Mouse (Mus musculus) midbrain, embryonic 15.5 days (tissue): ENCODE data around the gene Mapk8ip1. TPM values are rescaled to one million over a fixed set of nuclear protein-coding genes. Genes with fewer than 3 reads are reported as not detected.
A peak's percentile ranks its signal among the peaks of the same experiment; 100 is the strongest.

ENCODE experiments used
- ATAC-seq: fragments of 200-750 bp; cut with Nextera tagmentation; replicated peaks from 2 replicates; pipeline ENCODE4 v1.8.0; 2017; ENCODE audit warnings: moderate TSS enrichment
- H3K27ac ChIP-seq: fragments of 300-500 bp; sonication (generic); 2 replicates; pipeline ENCODE4 v1.5.1; 2015; ENCODE audit warnings: mild to moderate bottlenecking, inconsistent platforms
- H3K27me3 ChIP-seq: fragments of 300-500 bp; sonication (generic); replicated peaks from 2 replicates; pipeline ENCODE4 v1.6.1; 2015; ENCODE audit warnings: inconsistent platforms
- H3K36me3 ChIP-seq: fragments of 300-500 bp; sonication (generic); replicated peaks from 2 replicates; pipeline ENCODE4 v1.6.1; 2015; ENCODE audit warnings: inconsistent platforms
- H3K4me1 ChIP-seq: fragments of 300-500 bp; sonication (generic); 2 replicates; pipeline ENCODE4 v1.6.1; 2015; ENCODE audit warnings: inconsistent platforms
- H3K4me2 ChIP-seq: fragments of 300-500 bp; sonication (generic); 2 replicates; pipeline ENCODE4 v1.6.1; 2015; ENCODE audit warnings: inconsistent platforms, mild to moderate bottlenecking, moderate library complexity
- H3K4me3 ChIP-seq: fragments of 300-500 bp; sonication (generic); 2 replicates; pipeline ENCODE4 v1.5.1; 2015; ENCODE audit warnings: mild to moderate bottlenecking, inconsistent platforms
- H3K9ac ChIP-seq: fragments of 300-500 bp; sonication (generic); 2 replicates; pipeline ENCODE4 v1.6.1; 2015; ENCODE audit warnings: mild to moderate bottlenecking, inconsistent platforms
- H3K9me3 ChIP-seq: fragments of 300-500 bp; sonication (generic); 2 replicates; pipeline ENCODE4 v1.6.1; 2016; ENCODE audit warnings: inconsistent platforms
- WGBS: fragments of 180-500 bp; shearing (Covaris S2); methylation state at CpG from one replicate; pipeline ENCODE4 v1.1.7; 2015; ENCODE audit warnings: mixed read lengths; 5-methylcytosine and 5-hydroxymethylcytosine counted together
- polyA plus RNA-seq: library from polyadenylated mRNA; unstranded; fragments of >200 nt; fragmentation: Nextera tagmentation; extraction: Ambion mirVana; gene quantifications from 2 replicates; pipeline ENCODE4 v1.2.1, GENCODE M21; 2015

Gene Mapk8ip1
- 155 and 165 TPM in 2 replicates for polyA plus RNA-seq

DNA sequence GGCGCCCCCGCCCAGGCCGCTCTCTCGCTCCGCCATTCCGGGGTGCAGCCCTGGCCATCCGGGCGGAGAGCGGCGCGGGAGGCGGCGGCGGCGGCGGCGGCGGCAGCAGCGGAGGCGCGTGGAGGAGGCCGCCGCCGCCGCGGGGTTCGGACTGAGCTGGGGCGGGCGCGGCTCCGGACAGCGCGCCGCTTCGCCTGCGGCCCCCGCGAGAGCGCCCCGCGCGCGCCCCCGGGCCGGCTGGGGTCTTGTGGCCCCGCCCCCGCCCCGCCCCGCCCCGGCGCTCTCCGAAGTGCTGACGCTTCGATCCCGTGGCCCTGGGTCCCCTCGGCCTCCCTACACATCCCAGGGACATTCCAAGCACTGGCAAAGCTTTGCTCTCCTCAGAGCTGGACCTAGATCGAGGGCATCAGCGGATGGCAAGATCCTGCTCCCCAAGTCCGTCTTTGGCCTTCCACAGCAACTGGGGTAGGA lies at the start of gene Mapk8ip1:
Gene Mapk8ip1 (minus strand): TSS at position 173 of the 471 bp plus-strand sequence.
- ATAC-seq = peak; percentile 63
- Histone ChIP-seq H3K4me3 (peak within 1 kb of the TSS; percentile 83), H3K9me3 (no peaks in the 10 kb centered on the region), H3K27me3 (no peaks in the 10 kb centered on the region), H3K9ac (peak within 1 kb of the TSS; percentile 95), H3K36me3 (peaks cover 15% of the 10 kb centered on the region; the same call in 1 of the 2 replicates), H3K4me1 (peaks cover 30% of the 10 kb centered on the region), H3K4me2 (peak within 1 kb of the TSS; percentile 67), H3K27ac (peak within 1 kb of the TSS; percentile 82)
- 1% methylated on average over 37 of the region's 59 CpGs for WGBS

DNA sequence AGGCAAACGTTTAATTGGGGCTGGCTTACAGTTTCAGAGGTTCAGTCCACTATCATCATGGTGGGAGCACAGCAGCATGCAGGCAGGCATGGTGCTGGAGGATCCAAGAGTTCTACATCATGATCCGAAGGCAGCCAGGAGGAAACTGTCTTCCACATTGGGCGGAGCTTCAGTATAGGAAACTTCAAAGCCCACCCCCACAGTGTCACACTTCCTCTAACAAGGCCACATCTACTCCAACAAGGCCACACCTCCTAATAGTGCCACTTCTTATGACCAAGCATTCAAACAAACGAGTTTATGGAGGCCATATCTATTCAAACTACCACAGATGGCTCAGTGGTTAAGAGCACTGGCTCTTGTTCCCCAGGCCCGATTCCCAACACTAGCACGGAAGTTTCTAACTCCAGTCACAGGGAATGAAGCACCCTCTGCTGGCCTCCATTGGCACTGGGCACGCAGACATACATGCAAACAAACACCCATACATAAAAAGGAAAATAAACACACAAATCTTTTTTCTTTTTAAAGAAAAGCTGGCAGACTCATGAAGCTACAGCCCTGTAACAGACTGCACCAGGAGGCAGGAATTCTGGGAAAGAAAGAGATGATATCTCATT lies 46.2 kb upstream of the Mapk8ip1 start:
- no peaks in the 10 kb centered on the region for H3K36me3 ChIP-seq
- no peak for ATAC-seq
- H3K4me3 ChIP-seq = no peak overlapping the region
- no peaks in the 10 kb centered on the region for H3K27me3 ChIP-seq
- H3K9ac ChIP-seq = no peak overlapping the region
- H3K27ac ChIP-seq = no peak overlapping the region
- WGBS = 68% methylated on average over 7 of the region's 7 CpGs
- H3K4me2 ChIP-seq = no peak overlapping the region
- H3K4me1 ChIP-seq = no peaks in the 10 kb centered on the region
- no peaks in the 10 kb centered on the region for H3K9me3 ChIP-seq

DNA sequence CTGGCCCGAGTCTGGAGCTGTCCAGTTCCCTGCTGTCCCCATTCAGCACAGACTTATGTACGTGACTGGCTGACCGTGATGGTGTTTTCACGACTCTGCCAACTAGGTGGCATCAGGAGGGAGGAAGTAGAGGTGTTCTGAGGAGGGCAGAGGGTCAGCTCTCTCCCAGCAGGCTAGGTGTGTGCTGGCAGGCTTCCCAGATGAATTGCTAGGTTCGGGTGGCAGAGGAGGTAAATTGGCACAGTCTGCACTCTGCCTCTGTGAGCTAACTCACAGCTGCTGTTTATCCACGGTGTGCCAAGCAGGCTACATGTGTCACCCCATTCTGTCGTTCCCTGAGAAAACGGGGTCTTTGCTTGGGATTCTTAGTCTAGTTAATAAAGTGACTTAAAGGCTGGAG lies 45.6 kb upstream of the Mapk8ip1 start:
- no peak overlapping the region for H3K4me2 ChIP-seq
- 79% methylated on average over 8 of the region's 8 CpGs for WGBS
- no peak for ATAC-seq

DNA sequence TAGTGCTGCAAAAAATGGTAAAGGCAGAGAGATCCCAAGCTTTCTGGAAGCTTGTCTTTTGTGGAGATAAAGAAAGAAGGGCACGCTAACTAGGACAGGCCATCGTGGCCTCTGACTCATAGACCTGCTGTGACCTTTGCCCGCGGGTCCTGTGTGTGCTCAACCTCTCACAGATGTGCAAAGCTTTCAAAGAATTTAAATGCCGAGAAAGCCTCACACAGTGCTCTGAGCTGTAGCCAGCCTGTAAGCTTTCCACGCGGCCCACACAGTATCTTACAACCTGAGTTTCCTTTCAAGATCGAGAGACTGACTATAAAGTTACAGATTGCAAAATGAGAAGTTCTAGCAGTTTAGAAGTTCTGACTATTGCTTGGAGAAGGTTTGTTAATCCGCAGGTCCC lies 44.8 kb upstream of the Mapk8ip1 start:
- H3K4me1 ChIP-seq = no peaks in the 10 kb centered on the region
- H3K4me2 ChIP-seq = no peak overlapping the region
- H3K4me3 ChIP-seq = no peak overlapping the region
- no peak overlapping the region for H3K27ac ChIP-seq
- ATAC-seq = no peak
- 46% methylated on average over 9 of the region's 9 CpGs for WGBS
- H3K27me3 ChIP-seq = no peaks in the 10 kb centered on the region
- H3K36me3 ChIP-seq = no peaks in the 10 kb centered on the region
- H3K9ac ChIP-seq = no peak overlapping the region
- no peaks in the 10 kb centered on the region for H3K9me3 ChIP-seq

More for the DNA sequence above, 45.6 kb upstream of the Mapk8ip1 start:
- H3K27ac ChIP-seq = no peak overlapping the region
- H3K36me3 ChIP-seq = no peaks in the 10 kb centered on the region
- H3K9me3 ChIP-seq = no peaks in the 10 kb centered on the region
- no peak overlapping the region for H3K4me3 ChIP-seq
- H3K27me3 ChIP-seq = no peaks in the 10 kb centered on the region
- H3K4me1 ChIP-seq = no peaks in the 10 kb centered on the region
- no peak overlapping the region for H3K9ac ChIP-seq

DNA sequence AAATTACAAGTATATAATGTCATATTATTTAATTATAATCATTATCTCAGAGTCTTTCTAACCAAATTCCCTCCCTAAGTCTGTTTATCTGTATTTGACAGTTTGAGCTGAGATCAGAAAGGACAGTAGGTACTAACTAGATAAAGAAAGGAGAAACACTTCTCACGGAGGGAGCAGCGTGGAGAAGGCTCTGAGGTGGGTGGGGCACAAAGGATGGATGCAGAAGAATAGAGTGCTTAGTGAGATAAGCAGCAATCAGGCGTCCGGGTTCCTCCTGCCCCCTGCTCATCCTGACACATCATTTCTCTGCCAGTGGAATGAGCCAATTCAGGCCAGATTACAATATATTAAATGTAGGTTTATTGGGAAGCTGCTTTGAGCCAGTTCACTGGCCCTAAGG lies 43.3 kb upstream of the Mapk8ip1 start:
- ATAC-seq = no peak
- 33% methylated on average over 4 of the region's 4 CpGs for WGBS
- no peaks in the 10 kb centered on the region for H3K27me3 ChIP-seq

DNA sequence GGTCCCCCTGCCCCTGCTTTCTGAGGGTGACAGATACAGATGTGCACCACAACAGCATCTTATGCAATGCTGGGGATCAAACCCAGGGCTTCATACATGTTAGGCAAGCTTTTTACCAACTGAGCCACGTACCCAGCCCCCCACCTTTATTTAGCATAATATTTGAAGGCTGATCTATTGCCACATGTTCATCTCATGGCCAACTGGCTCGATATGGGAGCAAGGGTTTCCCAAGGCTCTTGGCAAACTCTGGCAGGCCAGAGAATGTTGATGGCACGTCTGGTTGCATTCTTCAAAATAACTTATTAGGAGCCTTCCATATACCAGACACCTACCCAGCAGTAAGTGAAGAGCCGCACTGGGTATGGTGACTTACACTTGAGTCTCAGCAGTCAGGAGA lies 42.2 kb upstream of the Mapk8ip1 start:
- H3K36me3 ChIP-seq = no peaks in the 10 kb centered on the region
- no peaks in the 10 kb centered on the region for H3K27me3 ChIP-seq
- WGBS = 80% methylated on average over 4 of the region's 4 CpGs
- no peaks in the 10 kb centered on the region for H3K4me1 ChIP-seq
- H3K4me2 ChIP-seq = no peak overlapping the region
- ATAC-seq = no peak
- no peak overlapping the region for H3K27ac ChIP-seq
- H3K9ac ChIP-seq = no peak overlapping the region
- H3K4me3 ChIP-seq = no peak overlapping the region
- no peaks in the 10 kb centered on the region for H3K9me3 ChIP-seq

More for the DNA sequence above, 43.3 kb upstream of the Mapk8ip1 start:
- no peaks in the 10 kb centered on the region for H3K36me3 ChIP-seq
- no peak overlapping the region for H3K4me2 ChIP-seq
- H3K27ac ChIP-seq = no peak overlapping the region
- no peaks in the 10 kb centered on the region for H3K9me3 ChIP-seq
- no peak overlapping the region for H3K4me3 ChIP-seq
- H3K4me1 ChIP-seq = no peaks in the 10 kb centered on the region
- H3K9ac ChIP-seq = no peak overlapping the region

DNA sequence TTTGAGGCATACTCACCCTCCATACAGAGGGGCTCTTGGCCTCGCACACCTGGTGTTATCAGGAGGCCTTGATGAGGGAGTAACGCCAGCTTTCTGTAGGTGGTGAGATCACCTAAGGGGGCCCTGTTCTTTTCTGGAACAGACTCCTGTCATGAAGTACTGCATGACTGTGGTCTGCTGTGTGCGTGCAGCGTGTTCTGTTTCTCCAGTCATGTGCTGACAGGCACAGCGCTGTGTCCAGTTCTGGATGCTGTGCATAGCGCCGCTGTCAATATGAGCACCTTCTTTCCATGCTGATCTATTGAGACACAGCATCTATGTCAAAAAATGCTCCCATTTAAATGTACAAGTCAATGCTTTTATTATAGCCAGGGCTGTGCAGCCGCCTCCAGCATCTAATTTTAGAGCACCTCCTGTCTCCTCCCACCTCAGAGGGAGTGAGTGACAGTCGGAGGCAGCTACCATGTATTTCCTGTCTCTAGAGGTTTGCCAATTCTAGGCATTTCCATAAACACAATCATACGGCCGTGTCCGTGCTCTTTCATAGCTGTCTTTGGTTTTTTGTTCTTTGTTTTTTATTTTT lies 41.4 kb upstream of the Mapk8ip1 start:
- WGBS = 70% methylated on average over 12 of the region's 12 CpGs
- no peak overlapping the region for H3K4me3 ChIP-seq
- peak; percentile 53; the same call in 1 of the 2 replicates for ATAC-seq
- no peak overlapping the region for H3K27ac ChIP-seq
- no peak overlapping the region for H3K4me2 ChIP-seq
- H3K4me1 ChIP-seq = 0 out of 2 replicates have a peak, but pooled peaks cover 3% of the 10 kb centered on the region
- H3K27me3 ChIP-seq = no peaks in the 10 kb centered on the region
- H3K9ac ChIP-seq = no peak overlapping the region
- no peaks in the 10 kb centered on the region for H3K9me3 ChIP-seq
- H3K36me3 ChIP-seq = no peaks in the 10 kb centered on the region

DNA sequence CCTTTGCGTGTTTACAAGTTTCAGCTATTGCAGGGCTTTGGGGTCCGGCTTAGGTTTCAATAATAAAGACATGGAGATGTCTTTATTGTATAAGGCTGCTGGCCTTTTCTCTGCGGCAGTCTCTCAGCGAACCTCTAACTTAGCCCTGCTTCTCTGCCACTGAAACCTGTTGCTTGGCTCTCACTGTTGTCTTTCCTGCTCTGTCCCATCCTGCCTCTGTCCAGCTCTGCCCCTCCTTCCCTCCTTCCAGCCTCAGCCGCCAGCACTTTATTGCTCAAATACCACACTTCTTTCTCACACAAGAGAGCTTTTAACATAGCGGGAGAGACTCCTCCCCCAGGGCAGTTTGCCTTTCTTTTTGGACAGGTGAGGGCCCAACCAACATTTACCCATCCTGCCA lies 39.4 kb upstream of the Mapk8ip1 start:
- Histone ChIP-seq H3K9me3 (no peaks in the 10 kb centered on the region), H3K36me3 (no peaks in the 10 kb centered on the region), H3K27me3 (no peaks in the 10 kb centered on the region), H3K9ac (no peak overlapping the region), H3K27ac (no peak overlapping the region), H3K4me3 (no peak overlapping the region), H3K4me1 (0 out of 2 replicates have a peak, but pooled peaks cover 3% of the 10 kb centered on the region), H3K4me2 (no peak overlapping the region)
- 65% methylated on average over 6 of the region's 6 CpGs for WGBS
- no peak for ATAC-seq

DNA sequence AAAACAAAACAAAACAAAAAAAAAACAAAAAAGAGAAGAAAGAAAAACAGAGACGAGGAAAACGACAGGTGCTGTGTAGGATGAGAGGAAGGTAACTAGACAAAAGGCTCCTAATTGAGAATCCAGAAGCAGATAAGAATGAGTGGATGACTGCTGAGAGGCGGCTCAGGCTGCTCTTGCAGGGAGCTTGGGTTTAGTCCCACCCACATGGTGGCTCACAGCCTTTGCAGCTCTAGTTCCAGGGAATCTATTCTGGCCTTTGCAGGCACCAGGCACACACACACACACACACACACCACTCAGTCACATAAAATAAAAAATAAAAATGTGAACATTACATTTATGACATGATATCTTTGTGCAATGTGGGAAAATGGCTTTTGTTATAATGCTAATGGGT lies 37.5 kb upstream of the Mapk8ip1 start:
- Histone ChIP-seq H3K27me3 (0 out of 2 replicates have a peak, but pooled peaks cover 4% of the 10 kb centered on the region), H3K4me3 (no peak overlapping the region), H3K4me1 (peaks cover 10% of the 10 kb centered on the region), H3K9me3 (no peaks in the 10 kb centered on the region), H3K9ac (no peak overlapping the region), H3K36me3 (no peaks in the 10 kb centered on the region), H3K27ac (no peak overlapping the region), H3K4me2 (no peak overlapping the region)
- 61% methylated on average over 3 of the region's 3 CpGs for WGBS
- ATAC-seq = no peak

DNA sequence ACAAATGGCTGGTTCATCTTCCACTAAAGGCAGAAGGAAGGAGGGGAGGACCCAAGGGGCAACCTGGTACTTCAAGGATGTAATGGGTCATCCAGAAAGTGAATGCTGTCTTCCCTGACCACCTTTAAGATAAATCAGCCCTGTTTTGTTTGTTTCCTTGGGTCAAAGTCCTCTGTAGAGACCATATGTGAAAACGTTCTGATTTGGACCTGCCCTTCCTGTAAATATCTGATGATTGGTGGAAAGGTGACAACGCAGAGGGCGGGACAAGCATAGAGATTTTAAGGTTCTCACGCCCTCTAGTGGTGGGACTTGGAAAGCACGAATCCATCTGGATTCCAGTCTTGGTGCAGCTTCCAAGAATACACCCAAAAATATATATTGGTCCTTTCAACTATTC lies 36.8 kb upstream of the Mapk8ip1 start:
- Histone ChIP-seq H3K4me1 (peaks cover 13% of the 10 kb centered on the region), H3K9ac (no peak overlapping the region), H3K4me3 (peak overlapping the region; percentile 20; the same call in 1 of the 2 replicates), H3K27me3 (0 out of 2 replicates have a peak, but pooled peaks cover 4% of the 10 kb centered on the region), H3K9me3 (no peaks in the 10 kb centered on the region), H3K4me2 (peak overlapping the region; percentile 46), H3K27ac (no peak overlapping the region), H3K36me3 (no peaks in the 10 kb centered on the region)
- no peak for ATAC-seq
- 1% methylated on average over 5 of the region's 5 CpGs for WGBS

DNA sequence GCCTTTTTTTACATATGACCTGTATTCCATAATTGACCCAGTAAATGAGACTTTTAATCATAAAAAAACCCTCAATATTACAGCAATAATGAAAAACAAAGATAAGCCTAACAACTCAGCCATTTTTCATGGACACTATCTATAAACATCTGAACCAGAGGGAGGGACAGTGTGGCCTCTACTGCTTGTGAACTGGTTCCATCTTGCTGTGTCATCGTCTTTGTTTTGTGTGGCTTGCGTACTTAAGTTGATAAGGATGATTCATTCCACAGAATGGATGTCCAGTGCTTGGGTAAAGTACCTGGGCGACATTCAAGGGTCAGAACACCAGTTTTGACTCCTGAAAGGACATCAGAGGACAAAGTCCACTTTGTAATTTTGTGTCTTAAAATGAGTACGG lies 36.3 kb upstream of the Mapk8ip1 start:
- Histone ChIP-seq H3K4me2 (no peak overlapping the region), H3K4me1 (peaks cover 18% of the 10 kb centered on the region), H3K9ac (no peak overlapping the region), H3K27ac (no peak overlapping the region), H3K27me3 (0 out of 2 replicates have a peak, but pooled peaks cover 4% of the 10 kb centered on the region), H3K4me3 (no peak overlapping the region), H3K36me3 (no peaks in the 10 kb centered on the region), H3K9me3 (no peaks in the 10 kb centered on the region)
- WGBS = 83% methylated on average over 4 of the region's 4 CpGs
- no peak for ATAC-seq

DNA sequence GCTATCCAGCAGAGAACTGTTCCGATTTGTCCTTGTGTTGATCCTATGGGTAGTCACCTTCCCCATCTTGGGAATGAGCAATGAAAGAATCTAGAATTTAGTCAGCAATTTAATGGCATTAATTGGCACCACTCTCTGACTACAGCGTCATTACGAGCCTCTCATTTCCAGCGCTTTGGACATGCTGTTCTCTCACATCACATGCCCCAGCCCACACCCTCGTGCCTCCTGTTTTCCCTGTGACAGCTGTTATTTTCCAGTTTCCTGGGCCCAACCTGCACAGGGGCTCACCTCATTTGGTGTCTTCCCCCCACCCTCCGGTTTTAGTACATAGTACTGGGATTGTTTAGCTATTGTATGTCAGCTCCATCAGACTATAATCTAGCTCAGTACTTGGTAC lies 34.0 kb upstream of the Mapk8ip1 start:
- peak overlapping the region; percentile 83 for H3K4me2 ChIP-seq
- peaks cover 39% of the 10 kb centered on the region for H3K4me1 ChIP-seq
- H3K4me3 ChIP-seq = peak overlapping the region; percentile 94; the same call in 1 of the 2 replicates
- H3K9ac ChIP-seq = peak overlapping the region; percentile 53; the same call in 1 of the 2 replicates
- 64% methylated on average over 6 of the region's 6 CpGs for WGBS
- no peak for ATAC-seq
- H3K36me3 ChIP-seq = no peaks in the 10 kb centered on the region
- peak overlapping the region; percentile 77; the same call in 1 of the 2 replicates for H3K27ac ChIP-seq
- 0 out of 2 replicates have a peak, but pooled peaks cover 4% of the 10 kb centered on the region for H3K27me3 ChIP-seq
- H3K9me3 ChIP-seq = no peaks in the 10 kb centered on the region
